Mouse (Mus musculus) testis, postnatal 10 days (tissue): ENCODE measurements around the gene Zfp536.

Source experiments
- DNase-seq: peaks from one replicate; pipeline ENCODE4 v3.0.0; 2021; ENCODE audit warnings: low spot score

Zfp536 gene

DNA sequence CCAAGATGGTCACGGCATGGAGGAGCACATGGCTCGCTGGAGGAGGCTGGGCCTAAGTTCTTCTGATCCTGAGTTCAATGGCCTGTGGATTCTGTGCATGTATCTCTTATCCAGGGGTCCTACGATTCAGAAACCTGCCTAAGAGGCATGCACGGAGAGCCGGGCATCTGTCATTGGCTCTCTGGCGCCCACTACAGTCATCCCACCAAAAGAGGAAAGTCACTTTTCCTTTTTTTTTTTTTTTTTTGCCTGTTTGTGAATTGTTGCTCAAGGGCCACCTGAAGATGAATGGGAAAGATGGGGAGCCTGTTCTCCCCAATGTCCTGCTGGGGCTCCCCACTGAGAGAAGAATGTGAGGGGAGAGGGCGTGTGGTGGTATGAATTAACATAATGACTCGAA lies 301.7 kb downstream of the Zfp536 start:
- no peak for DNase-seq

DNA sequence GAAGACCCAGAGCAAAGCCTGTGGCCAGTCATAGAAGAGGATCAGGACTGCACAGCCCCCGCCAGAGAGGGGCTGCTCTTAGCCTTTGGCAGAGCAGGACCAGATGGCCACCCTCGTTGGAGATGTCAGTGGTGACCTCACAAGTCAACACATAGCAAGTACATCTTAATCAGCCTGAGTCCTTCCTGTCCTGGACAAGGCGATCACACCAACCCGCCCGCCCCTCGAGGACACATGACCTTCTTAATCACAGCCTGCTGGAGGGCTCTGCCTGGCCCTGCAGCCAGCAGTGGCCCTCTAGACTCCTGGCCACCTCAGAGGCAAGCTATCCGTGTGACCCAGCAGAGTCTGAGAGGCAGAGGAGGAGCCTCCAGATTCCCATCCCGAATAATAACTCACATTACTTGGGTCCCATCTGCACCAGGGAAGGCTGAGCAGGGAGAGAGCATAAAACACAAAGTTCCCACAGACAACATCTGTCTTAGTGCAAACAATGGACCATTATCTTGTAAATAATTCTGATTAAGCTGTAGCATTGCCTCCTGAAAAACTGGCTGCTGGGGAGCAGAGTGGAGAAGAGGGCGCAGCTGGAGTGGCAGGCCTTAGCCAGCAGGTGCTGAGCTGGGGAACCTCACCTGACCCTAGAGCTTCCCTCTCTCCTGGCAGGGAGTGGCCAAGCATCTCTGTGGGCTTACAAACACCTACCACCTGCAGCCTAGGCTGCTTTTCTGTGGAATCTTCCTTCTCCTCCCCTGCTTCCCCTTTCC lies 306.8 kb downstream of the Zfp536 start:
- no peak for DNase-seq

DNA sequence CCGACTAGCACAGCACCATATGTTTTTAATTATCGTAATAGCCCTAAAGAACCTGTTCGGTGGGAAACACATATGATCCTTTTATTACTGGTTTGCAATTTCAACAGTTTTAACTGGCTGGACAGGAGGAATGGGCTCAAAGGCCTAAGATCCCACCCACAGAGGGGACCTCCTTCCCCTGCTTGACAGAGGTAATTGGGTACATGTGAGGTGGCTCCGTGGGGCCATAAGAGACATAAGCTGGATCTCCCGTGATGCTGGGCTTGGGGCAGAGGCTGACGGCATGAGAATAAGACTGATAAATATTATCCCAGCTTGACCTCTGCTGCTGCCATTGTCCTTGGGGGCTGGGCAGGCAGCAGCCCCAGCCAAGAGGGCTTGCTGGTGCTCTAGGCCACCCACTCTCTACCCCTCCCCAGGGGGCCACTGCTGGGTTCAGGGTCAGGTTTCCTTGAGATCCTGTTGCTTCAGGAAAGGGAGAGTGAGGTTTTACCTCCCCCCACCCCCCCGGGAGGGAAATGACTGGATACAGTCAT lies 309.2 kb downstream of the Zfp536 start:
- DNase-seq = no peak

DNA sequence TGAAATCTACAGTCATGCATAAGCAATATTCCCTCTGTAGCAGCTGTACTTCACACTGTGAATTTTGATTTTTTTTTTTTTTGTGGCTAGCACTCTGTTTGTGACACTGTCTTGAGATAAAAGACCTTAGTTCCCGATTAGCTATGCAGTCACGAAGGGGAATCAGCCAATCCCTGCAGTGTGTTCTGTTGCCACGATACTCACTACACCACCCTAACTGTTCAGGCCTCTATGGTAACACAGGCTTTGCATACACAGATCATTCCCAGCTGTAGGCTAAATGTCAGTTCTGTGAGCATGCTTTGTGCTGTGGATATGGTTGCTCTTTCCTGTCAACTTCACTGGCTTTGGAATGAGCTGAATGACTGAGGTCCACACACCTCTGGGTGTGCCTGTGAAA lies 325.9 kb downstream of the Zfp536 start:
- DNase-seq = no peak

DNA sequence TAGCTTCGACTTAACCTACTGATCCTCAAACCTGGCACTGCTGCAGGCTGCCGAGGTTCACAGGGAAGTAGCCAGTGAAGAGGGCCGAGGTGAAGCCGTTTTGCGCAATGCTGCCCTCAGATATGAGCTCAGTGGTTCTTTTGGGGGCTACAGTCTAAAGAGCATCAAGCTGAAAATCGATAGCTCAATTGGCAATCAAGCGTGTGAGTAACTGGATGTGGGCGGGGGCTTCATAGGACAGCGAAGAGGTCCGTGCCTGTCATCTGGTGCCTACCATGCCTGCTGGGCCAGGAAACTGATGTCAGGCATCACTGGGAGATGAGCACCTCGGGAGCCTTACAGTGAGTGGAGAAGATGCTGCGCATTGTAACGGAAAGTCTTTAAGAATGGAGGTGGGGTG lies 333.5 kb downstream of the Zfp536 start:
- no peak for DNase-seq

DNA sequence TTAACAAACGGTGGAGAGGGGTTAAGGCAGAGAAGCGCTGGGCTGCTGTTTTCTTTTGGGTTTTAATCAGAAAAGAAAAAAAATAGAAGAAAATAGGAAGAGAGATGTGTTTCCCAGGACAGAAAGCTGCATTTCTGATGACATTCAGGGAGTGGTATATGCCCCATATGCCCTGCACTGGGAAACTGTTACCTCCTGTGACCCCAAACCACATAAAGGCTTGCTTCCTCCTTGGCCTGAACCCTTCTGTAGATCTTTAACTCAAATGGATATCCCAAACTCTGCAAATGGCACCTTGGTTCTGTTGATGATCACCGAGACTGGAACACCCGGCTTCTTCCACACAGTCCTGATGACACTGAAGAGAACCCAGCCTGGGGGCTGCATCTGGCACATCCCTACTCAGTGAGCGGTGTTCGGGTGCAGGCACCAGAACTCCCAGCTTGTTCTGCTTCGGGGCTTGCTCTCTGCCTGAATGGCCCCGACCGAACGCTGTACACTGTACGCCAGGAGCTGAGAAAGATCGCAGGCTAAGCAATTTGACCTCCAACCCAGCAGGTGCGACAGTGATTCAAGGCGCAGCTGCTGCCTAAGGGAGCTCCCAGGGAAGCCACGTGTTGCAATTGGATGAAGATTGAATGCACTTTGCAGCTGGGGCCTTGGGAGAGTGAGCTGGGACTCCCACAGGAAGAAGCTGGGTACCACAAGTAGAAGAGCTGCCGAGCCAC lies 334.2 kb downstream of the Zfp536 start:
- DNase-seq = no peak

DNA sequence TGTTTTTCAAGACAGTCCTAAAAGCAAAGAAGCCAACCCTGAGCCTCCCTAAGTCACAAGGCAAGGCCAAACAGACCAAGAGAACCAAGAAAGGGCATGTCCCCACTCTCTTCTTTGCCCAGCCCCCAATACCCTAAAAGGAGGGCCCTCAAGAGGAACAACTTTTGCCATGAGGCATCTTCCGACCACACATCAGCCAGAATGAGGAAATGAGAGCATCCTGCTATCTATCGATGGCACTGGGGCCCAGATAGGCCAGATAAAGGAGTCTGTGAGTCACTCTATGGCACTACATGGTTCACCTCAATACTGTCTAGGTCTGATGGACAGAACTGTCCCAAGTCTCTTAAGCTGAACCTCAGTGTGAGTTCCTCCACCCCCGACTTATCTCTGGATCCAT lies 335.6 kb downstream of the Zfp536 start:
- no peak for DNase-seq

DNA sequence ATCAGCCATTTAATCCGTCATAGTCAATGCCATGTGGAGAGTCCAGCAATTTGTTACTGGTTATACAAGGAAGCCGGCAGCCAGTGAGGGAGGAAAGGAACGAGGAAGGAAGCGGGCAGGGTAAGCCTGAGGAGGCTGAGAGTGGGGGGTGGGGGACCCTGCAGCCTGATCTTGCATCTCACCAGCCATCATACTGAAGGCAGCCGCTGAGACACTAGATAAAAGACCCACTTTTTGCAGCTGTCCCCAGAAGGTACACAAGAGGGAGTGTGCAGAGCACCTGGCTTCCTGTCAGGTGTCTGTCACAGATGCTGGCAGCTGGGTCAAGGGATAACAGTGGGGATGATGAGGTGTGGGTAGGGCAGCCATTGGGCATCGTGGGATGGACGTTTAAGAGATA lies 340.3 kb downstream of the Zfp536 start:
- no peak for DNase-seq

DNA sequence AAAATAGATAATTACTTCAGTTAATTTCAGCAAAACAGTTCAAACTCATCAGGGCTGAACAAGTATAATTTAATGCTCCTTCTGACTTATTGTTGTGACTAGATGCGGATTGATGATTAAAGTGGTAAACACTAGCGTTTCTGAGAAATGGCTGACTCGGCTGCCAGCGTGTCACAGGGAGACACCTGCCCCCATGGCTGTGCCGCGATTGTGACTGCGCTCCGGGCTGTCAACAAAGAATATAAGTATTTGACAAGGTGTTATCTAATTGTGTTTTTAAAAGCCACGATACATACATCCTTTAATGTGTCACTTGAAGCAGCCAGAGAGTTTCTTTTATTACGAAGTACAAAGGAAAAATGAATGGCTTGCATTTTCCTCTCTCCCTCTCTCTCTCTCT lies 342.0 kb downstream of the Zfp536 start:
- DNase-seq = no peak

DNA sequence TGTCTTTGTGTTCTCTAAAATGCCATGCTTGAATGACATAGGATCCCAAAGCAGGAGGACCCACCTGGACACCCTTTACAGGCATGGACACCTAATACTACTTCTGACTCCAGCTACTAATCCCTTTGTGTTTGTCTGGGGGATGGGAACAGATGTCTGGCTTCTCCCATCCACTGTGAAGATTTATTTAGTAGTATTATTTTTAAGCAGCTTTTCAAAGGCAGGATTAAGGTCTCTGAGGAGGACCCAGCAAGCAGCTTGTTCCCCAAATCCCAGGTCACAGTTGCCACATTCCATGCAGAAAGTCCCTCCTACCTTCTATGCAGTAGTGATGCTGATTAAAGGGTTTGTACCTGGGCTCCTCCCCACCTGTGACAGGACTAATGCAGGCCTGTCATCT lies 347.4 kb downstream of the Zfp536 start:
- DNase-seq = no peak

DNA sequence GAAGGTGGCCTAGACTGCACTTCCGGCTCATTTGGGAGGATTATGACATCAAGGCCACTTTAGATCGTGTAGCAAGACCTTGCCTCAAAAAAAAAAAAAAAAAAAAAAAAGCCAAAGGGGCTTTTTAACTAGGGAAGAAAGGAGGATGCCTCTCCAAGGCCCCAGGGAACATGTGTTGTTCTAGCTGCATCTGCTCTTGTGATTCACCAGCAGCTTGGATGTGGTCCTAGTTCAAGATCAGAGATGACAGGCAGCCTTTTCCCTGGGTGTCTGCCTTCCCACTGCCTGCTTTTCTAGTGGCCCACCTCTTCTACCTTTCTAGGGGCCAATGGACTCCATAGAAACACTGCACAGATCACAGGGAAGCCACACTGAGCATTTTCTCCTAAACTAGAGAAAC lies 350.5 kb downstream of the Zfp536 start:
- no peak for DNase-seq
